Mouse (Mus musculus) heart, postnatal 0 days (tissue): ENCODE measurements around the gene Slc22a14. TPM values are rescaled to one million over a fixed set of nuclear protein-coding genes. Genes with fewer than 3 reads are reported as not detected.
A peak's percentile ranks its signal among the peaks of the same experiment; 100 is the strongest.

Experiments used
- ATAC-seq: fragments of 200-750 bp; cut with Nextera tagmentation; 2 replicates; pipeline ENCODE4 v1.8.0; 2017; ENCODE audit warnings: low read depth, moderate number of reproducible peaks, moderate library complexity; ENCODE audit not compliant: insufficient read depth
- DNase-seq: peaks from one replicate; pipeline ENCODE4 v3.0.0-alpha.2; 2016; ENCODE audit warnings: low spot score
- H3K27ac ChIP-seq: fragments of 300-500 bp; sonication (generic); 2 replicates; pipeline ENCODE4 v1.5.1; 2014; ENCODE audit warnings: low read depth, mild to moderate bottlenecking
- H3K27me3 ChIP-seq: fragments of 300-500 bp; sonication (generic); 2 replicates; pipeline ENCODE4 v1.6.1; 2014; ENCODE audit warnings: low read length, mixed read lengths; ENCODE audit not compliant: control insufficient read depth, insufficient read depth
- H3K36me3 ChIP-seq: fragments of 300-500 bp; sonication (generic); replicated peaks from 2 replicates; pipeline ENCODE4 v1.6.1; 2014; ENCODE audit warnings: low read length, mixed read lengths; ENCODE audit not compliant: control insufficient read depth, insufficient read depth
- H3K4me1 ChIP-seq: fragments of 300-500 bp; sonication (generic); 2 replicates; pipeline ENCODE4 v1.6.1; 2014; ENCODE audit warnings: antibody characterized with exemption; ENCODE audit not compliant: control insufficient read depth, insufficient read depth
- H3K4me2 ChIP-seq: fragments of 300-500 bp; sonication (generic); 2 replicates; pipeline ENCODE4 v1.6.1; 2014; ENCODE audit warnings: low read depth, mild to moderate bottlenecking, low read length, moderate library complexity
- H3K4me3 ChIP-seq: fragments of 300-500 bp; sonication (generic); 2 replicates; pipeline ENCODE4 v1.5.1; 2014; ENCODE audit warnings: low read depth, low read length
- H3K9ac ChIP-seq: fragments of 300-500 bp; sonication (generic); replicated peaks from 2 replicates; pipeline ENCODE4 v1.6.1; 2014; ENCODE audit warnings: low read depth, low read length, mixed read lengths
- H3K9me3 ChIP-seq: fragments of 300-500 bp; sonication (generic); replicated peaks from 2 replicates; pipeline ENCODE4 v1.6.1; 2016; ENCODE audit warnings: low read length; ENCODE audit not compliant: control insufficient read depth
- CTCF ChIP-seq: IDR thresholded peaks from 2 replicates; pipeline ENCODE4 v1.5.1; 2016; ENCODE audit warnings: antibody characterized with exemption, control low read depth, low read depth
- EP300 ChIP-seq: IDR thresholded peaks from 2 replicates; pipeline ENCODE4 v1.6.1; 2016; ENCODE audit warnings: antibody characterized with exemption, low read depth
- WGBS: fragments of 180-500 bp; shearing (Covaris S2); extraction: QIAGEN DNeasy Blood & Tissue Kit; methylation state at CpG from one replicate; pipeline ENCODE4 v1.1.7; 2014; 5-methylcytosine and 5-hydroxymethylcytosine counted together
- polyA plus RNA-seq: library from polyadenylated mRNA; unstranded; fragments of >200 nt; fragmentation: Nextera tagmentation; extraction: Ambion mirVana; gene quantifications from 2 replicates; pipeline ENCODE4 v1.2.1, GENCODE M21; 2015
- total RNA-seq: library from RNA; depleted of rRNA; stranded (reverse); fragments of >200 nt; gene quantifications from 2 replicates; pipeline ENCODE4 v1.2.3, GENCODE M21; 2014; ENCODE audit warnings: low replicate concordance

Slc22a14 gene
- total and polyA plus RNA-seq, 2 experiments from 2014 or later = 0.08 TPM; not detected in 1

- peak within 1 kb of the TSS; percentile 56 for H3K4me2 ChIP-seq
- ATAC-seq (peak; percentile 82), DNase-seq (peak; percentile 80)
- no peak within 1 kb of the TSS for H3K27ac ChIP-seq
- 2% methylated on average over 65 of the region's 65 CpGs for WGBS
- 0 out of 2 replicates have a peak, but pooled peaks cover 3% of the 10 kb centered on the region for H3K4me1 ChIP-seq
- H3K27me3 ChIP-seq = peaks cover 33% of the 10 kb centered on the region
- no peaks in the 10 kb centered on the region for H3K36me3 ChIP-seq
- TF ChIP-seq CTCF = peak; percentile 69
- no peak for TF ChIP-seq EP300
- H3K9ac ChIP-seq = no peak within 1 kb of the TSS
- peak within 1 kb of the TSS; percentile 39 for H3K4me3 ChIP-seq
- H3K9me3 ChIP-seq = no peaks in the 10 kb centered on the region
These were observed 208.8 kb downstream of the Slc22a14 start, which contains the start of gene Acaa1b for GRCm38 (mm10) chr9:119156278-119157201. TSS of gene Acaa1b (minus strand) at chr9:119157093.

- 39% methylated on average over 7 of the region's 7 CpGs for WGBS
- TF ChIP-seq EP300 (no peak), CTCF (no peak)
- Histone ChIP-seq H3K4me3 (no peak overlapping the region), H3K9ac (no peak overlapping the region), H3K4me2 (no peak overlapping the region), H3K27me3 (peaks cover 33% of the 10 kb centered on the region), H3K9me3 (no peaks in the 10 kb centered on the region), H3K27ac (no peak overlapping the region), H3K4me1 (0 out of 2 replicates have a peak, but pooled peaks cover 3% of the 10 kb centered on the region), H3K36me3 (no peaks in the 10 kb centered on the region)
- no peak for DNase-seq
- ATAC-seq = no peak
These were observed 209.5 kb downstream of the Slc22a14 start for GRCm38 (mm10) chr9:119155826-119156225.

GRCm38 (mm10) chr9:119155416-119155815 is 209.9 kb downstream of the Slc22a14 start:
- 0 out of 2 replicates have a peak, but pooled peaks cover 3% of the 10 kb centered on the region for H3K4me1 ChIP-seq

GRCm38 (mm10) chr9:119151751-119152150 is 213.6 kb downstream of the Slc22a14 start:
- TF ChIP-seq CTCF (no peak), EP300 (no peak)
- Histone ChIP-seq H3K9ac (no peak overlapping the region), H3K4me1 (0 out of 2 replicates have a peak, but pooled peaks cover 1% of the 10 kb centered on the region), H3K9me3 (no peaks in the 10 kb centered on the region), H3K36me3 (no peaks in the 10 kb centered on the region), H3K27ac (no peak overlapping the region), H3K4me2 (no peak overlapping the region), H3K4me3 (no peak overlapping the region), H3K27me3 (peaks cover 23% of the 10 kb centered on the region)
- no peak for ATAC-seq
- no peak for DNase-seq
- 48% methylated on average over 2 of the region's 2 CpGs for WGBS

More at GRCm38 (mm10) chr9:119155416-119155815, 209.9 kb downstream of the Slc22a14 start:
- TF ChIP-seq EP300 (no peak), CTCF (no peak)
- 70% methylated on average over 8 of the region's 8 CpGs for WGBS
- Histone ChIP-seq H3K27me3 (peaks cover 33% of the 10 kb centered on the region), H3K27ac (no peak overlapping the region), H3K9ac (no peak overlapping the region), H3K4me2 (no peak overlapping the region), H3K36me3 (no peaks in the 10 kb centered on the region), H3K4me3 (no peak overlapping the region), H3K9me3 (no peaks in the 10 kb centered on the region)
- ATAC-seq (no peak), DNase-seq (no peak)

GRCm38 (mm10) chr9:119149601-119150000 is 215.8 kb downstream of the Slc22a14 start:
- DNase-seq (peak; percentile 54), ATAC-seq (no peak)
- no peak overlapping the region for H3K27ac ChIP-seq
- H3K4me1 ChIP-seq = no peaks in the 10 kb centered on the region
- no peaks in the 10 kb centered on the region for H3K9me3 ChIP-seq
- no peaks in the 10 kb centered on the region for H3K36me3 ChIP-seq
- 0 out of 2 replicates have a peak, but pooled peaks cover 3% of the 10 kb centered on the region for H3K27me3 ChIP-seq
- no peak overlapping the region for H3K4me3 ChIP-seq
- no peak overlapping the region for H3K4me2 ChIP-seq
- no peak overlapping the region for H3K9ac ChIP-seq
- WGBS = 22% methylated on average over 5 of the region's 5 CpGs
- TF ChIP-seq CTCF = no peak
- TF ChIP-seq EP300 = no peak
